Mouse (Mus musculus) thymus, adult 18-20 months (tissue): ENCODE measurements around the gene Rabac1.

Experiments
- DNase-seq, 2 experiments: peaks; one replicate each; pipeline ENCODE4 v3.0.0; 2022; ENCODE audit warnings: mixed read lengths in 2 of 2

Gene Rabac1

DNA sequence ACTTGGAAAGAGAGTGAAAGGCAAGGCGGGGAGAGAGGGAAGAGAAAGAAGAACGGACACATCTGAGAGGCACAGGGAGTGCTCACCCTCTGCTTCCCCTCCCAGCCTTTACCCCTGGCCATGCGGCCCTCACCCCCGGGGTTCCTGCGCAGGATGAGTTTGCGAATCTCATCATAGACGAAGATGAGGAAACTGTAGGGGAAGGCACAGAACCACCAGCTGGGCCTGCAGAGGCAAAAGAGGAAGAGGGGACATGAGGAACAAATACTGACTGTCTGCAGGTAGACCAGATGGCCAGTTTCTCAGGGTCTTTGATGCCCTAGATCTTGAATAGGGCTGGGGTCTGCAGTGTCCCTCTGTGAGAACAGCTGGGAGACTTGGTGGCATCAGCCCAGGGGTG lies 6.2 kb upstream of the Rabac1 start:
- no peak for DNase-seq

DNA sequence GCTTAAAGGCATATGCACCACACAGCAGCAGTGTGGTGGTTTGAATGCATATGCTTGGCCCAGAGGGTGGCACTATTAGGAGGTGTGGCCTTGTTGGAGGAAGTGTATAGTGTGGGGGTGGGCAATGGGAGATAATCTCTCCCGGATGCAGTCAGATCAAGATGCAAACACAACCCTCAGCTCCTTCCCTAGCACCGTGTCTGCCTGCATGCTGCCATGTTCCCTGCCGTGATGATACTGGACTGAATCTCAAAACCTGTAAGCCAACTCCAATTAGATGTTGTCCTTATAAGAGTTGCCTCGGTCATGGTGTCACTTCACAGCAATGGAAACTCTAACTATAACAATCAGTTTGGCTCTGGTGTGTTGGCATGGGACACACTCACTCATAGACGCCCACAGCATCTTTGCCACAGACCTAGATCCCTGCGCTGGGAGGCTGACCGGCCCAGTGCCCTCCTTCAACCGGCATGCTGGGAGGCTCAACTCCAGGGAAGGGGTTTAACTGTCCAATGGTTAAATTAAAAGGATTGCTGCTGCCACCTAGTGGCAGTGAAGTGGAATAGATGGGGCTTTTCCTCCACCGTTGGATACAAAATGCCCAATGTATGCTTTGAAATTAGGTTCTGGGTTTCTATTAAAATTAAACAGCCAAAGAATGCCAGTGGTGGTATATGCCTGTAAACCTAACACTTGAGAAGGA lies 2.5 kb upstream of the Rabac1 start:
- no peak for DNase-seq

DNA sequence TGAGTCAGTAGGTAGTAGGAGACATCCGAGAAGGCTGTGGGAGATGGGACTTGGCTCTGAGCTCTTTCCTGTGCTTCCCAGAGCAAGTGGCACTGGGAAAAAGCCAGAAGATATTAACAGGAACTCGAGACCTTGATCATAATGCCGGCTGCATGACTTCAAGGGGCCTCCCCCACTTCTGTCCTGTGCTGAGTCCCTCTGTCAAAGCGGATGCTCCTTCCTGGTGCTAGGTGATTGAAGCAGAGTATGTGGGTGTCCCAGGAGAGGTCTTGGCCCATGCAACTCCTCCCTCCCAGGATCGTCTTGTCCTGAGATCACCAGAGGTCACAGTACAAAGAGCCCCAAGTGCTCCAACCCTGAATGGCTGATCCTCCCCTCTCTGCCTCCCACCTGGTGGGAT lies 1.3 kb upstream of the Rabac1 start:
- no peak for DNase-seq

DNA sequence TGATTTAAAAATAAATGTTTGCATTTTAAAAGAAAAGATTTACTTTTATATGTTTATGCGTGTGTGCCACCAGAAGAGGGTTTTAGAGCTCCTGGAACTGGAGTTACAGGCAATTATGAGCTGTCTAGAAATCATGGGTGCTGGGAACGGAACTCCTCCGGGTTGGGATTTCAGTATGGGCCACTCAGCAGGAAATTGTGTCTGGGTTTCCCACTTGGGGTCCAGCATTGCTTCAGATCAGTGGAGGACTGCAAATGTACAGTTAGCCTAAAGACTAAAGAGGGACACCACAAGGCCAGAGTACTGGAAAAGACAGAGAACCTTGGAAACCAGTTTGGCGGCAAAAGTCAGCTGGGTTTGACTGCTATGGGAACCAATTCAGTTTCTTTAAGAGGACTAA lies 654 bp upstream of the Rabac1 start:
- no peak for DNase-seq

DNA sequence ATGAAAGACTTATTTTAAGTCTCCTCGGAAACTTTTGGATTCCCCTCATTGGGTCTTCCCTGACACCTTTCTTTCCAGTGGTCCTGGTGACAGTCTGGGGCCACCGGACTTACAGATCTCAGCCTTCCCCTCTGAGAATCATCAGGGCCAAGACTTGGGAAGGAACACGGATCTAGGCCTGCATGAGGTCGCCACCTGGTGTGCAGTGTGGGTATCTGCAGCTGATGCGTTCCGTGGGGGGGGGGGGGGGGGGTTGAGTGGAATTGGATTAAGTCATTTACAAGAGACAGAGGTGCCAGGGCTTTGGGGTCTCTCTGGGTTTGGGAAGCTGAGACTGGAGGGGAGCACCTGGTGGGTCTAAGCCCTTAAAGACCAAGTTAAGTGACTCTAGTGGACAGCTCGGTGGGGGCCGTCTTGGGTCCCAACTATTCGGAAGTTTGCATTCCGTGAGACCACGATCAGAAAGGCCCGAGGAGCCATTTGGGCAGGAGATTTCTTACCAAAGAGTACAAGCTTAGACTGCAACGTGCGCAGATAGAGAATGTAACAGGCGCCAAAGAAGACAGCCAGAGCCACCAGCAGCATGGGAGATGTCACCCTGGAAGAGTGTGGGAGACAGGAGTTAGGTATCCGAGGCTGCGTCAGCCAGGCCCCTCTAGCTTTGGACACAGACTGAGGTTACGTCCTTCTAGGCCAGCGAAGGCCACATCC lies 1.1 kb downstream of the Rabac1 start:
- DNase-seq = no peak

DNA sequence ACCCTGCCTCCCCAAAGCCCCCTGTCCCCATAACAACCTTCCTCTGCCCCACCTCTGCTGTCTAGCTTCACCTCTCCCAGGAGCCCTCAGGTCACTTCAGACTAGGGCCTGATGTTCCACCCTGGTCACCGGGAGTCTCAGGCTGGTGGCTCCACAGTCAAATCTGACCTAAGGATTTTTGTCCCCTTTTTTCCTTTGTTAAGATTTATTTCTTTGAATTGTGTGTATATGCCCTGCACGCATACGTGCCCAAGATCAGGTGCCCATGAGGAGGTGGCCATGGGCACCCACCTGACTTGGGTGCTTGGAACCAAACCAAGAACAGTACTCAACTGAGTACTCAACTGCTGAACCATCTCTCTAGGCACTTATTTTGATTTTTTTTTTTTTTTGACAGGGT lies 2.2 kb downstream of the Rabac1 start:
- DNase-seq = no peak

DNA sequence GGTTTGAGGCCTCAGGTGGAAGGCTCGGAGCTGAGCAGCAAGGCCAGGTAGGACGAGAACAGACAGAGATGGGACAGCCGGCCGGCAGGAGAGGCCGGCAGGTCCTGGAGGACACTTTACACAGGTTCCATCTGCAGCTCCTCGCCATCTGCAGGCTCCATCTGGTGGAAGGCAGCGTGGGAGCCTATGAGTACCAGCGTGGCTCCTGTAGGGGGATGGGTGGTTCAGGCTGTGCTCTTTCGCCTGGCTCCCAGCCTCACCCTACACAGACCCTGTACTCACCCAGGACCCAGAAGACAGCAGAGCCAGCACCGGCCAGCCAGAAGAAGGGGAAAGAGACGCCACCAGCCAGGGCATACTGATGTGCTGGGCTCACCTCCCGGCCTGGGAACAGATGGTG lies 2.7 kb downstream of the Rabac1 start:
- no peak for DNase-seq

DNA sequence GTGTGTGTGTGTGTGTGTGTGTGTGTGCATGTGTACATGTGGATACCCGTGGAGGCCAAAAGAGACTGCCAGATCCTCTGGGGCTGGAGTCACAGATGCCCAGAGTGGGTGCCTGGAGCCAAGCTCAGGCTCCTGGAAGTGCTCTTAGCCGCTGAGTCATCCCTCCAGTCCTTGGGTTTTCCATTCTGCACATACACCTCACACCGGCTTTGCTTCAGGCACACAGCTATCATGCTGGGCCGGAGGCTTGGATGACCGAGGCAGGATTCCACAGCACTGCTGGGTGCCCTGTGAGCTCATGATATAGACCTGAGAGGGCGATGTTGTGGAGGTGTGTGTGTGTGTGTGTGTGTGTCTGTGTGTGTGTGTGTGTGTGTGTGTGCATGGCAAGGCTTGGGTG lies 4.1 kb downstream of the Rabac1 start:
- no peak for DNase-seq

DNA sequence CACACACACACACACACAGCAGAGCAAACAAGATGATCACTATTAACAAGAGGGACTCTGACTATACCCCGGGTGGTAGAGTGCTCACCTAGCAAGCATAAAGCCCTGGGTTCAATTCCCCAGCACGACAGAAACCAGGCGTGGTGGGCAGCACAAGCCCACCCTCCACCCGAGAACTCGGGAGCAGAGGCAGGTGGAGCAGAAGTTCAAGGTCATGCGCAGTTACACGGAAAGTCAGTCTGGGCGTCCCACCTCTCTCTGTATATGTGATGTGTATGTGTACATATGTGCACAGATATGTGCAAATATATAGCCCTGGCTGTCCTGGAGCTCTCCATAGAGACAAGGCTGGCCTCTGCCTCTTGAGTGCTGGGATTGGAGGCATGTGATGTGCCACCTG lies 4.6 kb downstream of the Rabac1 start:
- DNase-seq = no peak

DNA sequence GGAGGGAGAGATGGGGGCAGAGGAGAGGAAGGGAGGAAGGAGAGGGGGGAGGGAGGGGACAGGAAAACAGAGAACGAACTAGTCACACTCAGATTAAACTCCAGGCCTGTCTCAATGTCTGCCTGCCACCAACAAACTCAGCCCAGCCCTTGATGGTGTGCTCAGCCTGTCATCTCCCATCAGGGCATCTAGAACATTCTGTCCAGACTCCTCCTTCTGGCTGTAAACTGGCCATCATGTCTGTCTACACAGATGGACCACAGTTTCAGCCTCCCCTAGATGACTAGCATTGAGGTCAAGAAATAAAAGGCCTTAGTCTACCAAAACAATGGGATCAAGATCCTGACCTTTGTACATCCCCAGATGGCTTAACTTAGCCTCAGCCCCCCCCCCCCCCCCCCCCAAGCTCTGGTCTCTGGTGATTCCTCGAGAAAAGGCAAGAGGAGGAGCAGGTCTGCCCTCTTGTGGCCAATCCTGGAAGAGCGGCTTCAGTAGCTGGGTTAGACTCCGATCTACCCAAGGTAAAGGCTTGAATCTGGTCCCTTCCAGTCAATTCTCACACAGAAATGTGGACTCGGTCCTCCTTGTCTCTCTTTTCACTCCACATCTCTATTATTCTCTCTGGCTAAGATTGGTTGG lies 7.5 kb downstream of the Rabac1 start:
- peak; percentile 53 to 56 for DNase-seq

DNA sequence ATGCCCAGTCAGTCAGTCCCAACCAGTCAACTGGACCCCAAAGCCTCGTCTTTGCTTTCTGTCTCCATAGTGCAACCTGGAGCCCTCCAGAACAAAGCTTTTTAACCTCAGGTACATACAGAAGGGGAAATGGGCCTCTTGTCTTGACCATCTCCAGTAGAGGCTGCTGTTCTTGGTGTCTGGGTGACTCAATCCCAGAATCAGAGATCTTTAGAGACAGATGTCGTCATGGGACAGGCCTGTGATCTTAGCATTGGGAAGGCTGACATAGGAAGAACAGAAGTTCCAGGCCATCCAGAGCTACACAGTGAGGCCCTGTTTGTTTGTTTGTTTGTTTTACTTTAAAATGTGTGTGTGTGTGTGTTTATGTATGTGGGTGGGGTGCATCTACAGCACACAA lies 8.3 kb downstream of the Rabac1 start:
- DNase-seq = no peak

DNA sequence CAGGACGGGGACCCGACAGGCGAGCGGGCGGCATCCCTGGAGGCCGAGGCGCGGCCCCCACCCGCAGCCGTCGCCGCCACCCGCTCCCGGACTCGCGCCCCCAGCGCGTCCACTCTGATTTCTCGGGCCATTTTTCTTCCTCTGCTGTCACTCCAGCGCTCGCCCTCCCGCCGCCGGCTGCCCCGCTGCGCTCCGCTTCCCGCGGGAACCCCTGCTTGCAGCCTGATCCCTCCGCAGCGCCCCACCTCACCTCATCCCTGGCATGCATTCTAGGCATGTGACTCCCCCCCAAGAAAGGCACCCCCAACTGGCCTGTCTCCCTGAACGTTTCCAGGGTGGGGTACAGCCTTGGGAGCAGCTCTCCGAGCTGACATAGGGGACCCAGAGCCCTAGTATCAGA lies 17.3 kb downstream of the Rabac1 start:
- no peak for DNase-seq

DNA sequence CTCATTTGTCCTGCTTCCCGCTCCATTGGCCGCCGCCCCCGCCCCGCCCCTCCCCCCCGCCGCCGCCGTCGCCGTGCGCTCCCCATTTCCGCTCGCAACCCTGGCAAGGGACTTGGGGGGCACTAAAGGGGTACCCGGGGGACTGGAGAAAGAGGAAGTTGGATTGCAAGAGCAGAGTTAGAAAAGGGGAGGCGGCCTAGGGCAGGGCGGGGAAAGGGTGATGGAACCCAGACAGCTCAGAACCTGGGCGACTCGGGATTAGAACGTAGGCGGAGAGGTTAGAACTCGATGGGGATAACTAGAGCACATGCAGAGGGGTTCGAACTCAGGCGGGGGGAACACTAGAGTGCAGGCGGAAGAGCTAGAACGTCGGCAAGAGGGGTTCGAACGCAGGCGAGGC lies 18.1 kb downstream of the Rabac1 start:
- DNase-seq = peak; percentile 34 to 55

DNA sequence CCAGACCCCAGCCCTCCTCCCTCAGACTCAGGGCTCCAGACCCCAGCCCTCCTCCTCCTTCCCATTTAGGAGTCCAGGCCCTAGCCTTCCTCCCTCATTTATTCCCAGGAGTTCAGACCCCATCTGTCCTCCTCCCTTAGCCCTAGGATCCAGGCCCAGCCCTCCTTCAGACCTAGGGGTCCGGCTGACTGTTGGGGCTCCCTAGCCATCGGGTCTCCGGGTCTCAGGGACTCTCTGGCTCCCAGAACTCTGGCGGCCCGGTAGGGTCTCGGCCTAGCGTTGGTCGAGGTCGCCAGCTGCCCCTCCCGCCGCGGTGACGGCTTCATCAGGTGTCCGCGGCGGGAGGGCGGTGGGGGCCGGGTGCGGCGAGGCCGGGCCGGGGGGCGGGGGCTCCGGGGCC lies 18.6 kb downstream of the Rabac1 start:
- no peak for DNase-seq

DNA sequence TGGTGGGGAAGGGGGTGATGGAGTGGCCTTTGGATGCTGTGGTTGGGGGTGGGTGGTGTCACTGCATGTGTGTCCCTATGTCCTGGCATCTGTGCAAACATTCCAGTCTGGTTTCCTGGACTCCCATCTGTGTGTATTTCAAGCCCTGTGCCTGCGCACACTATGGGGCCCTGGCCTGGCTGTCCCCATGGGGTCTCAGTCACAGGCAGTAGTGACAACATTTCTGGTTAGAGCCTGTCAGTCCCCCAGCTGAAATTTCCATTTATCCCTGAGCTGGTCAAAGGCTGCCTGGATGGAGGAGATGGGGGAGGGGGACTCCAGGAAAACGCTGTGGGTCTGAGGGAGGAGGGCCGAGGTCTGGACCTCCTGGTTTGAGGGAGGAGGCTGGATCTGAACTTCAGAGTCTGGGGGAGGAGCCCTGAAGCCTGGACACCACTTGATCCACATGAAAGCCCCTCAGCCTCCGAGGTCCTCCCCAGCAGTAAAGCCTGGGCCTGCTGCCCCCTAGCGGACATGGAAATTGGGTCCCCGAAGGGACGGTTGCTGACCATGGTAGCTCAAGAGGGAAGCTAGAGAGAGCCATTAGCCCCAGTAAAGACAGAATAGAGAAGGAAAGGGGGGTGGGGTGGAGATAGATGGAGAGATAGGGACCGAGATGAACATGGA lies 22.5 kb downstream of the Rabac1 start:
- peak; percentile 43 to 53 for DNase-seq

DNA sequence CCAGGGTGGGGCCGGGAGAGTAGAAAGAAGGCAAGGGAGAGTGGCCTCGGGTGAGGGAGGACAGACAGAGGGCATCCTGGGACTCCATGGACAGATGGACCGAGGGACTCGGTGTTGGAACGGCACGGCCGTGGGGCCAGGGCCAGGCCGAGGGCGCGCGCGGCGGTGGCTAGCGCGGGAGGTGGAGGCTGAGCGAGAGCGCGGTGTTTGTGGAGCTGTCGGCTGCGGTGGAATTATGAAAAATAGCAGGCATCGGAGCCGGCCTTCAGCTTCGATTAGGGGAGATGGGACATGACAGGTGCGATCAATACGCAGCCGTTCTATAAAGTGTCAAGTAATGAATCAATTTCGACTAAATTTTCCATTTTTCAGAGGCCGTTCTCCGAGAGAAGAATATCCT lies 23.8 kb downstream of the Rabac1 start:
- no peak for DNase-seq

DNA sequence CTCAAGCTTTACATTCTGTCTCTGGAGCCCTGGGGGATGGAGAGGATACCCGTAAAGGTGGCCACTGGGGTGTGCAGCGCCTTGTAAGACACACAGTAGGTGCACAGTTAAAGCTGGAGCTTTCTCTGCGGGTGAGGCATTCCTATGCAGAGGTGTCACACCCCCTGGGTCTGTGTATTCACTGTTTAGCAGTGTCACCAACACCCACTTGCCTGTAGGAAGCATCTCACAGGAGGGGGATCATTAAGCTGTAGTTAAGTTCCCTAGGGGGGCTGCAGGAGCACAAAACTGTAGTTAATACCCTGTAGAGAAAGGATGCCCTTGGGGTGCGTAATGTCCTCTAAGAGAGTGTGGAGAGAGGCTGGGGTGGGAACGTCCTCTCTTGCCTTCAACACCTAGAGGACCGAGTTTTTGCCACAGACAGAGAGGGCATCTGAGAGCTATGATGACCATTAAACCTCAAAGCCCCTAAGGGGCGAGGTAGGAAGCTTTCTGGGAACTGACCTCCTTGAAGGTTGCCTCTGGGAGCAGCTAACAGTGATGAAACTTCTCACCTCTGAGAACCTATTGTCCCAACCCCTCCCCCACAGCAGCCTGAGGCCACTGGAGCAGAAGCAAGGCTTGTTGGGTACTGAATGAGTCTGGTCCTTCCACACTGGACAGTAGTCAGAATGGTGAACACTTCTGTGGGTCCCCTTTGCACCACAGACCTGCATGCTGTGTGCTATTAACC lies 25.1 kb downstream of the Rabac1 start:
- DNase-seq = no peak

DNA sequence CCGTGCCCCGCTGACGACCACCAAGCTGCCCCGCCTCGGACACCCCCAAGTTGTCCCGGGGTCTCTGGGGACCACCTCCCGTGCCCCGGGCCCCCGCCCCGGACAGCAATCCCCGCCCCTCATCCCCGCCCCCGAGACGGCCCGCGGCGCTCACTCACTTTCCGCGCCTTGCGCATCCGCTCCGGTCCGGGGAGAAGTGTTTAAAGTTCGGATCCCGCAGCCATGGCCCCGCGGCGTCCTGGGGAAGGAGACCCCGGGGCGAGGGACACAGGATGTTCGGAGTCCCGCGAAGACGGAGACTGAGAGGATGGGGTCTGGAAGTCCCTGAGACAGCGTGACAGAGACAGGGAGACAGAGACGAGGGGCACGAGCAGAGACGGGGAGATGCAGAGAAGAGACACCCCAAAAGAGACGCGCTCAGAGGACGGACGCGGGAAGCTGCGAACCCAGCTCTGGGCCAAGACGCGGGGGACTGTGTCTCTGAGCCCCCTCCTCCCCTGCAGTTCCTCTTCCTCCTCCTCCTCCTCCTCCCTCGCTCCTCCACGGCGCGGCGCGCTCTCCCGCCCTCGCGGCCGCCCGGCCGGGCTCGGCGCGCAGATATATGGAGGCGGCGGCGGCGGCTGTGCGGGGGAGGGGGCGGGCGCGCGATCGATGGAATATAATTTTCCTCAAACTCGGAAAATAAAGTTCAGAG lies 28.1 kb downstream of the Rabac1 start, which contains the start of gene Gm4881:
Gm4881 (minus strand) TSS at position 238 of the 694 bp plus-strand sequence.
- no peak for DNase-seq

DNA sequence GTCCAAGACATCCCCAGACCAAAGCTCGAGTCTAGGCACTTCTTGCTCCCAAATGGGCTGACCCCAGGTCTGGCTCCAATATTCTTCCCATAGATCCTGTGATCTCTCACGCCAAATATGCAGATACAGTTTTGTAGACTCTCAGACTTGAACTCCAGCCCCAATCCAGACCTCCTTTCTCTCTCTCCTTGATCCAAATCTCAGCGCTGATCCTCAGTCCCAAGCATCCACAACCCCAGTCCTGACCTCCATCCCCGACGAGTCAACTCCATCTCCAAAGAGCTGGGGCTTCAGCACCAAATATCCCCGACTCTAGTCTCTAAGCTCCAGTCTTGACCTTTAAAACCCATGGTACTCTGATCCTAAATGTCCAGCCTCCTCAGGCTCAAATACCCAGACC lies 28.9 kb downstream of the Rabac1 start:
- no peak for DNase-seq

DNA sequence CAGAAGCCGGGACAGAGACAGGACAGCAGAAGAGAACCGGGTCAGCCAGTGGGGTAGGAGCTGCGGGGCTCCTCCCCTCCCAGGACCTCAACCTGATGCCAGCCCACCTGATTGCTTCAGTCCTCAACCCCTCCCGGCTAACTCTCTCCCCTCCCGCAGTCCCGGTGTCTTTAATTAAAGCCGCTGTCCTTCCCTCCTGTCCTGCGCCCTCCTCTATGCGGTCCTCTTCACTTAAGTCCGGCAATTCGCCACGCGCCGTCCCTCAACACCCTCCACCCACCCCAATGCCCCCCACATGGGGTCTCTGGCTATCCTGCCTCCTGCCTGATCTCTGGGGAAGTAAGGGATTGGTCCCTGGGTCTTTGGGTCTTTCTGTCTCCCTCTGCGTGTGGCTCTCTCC lies 40.9 kb downstream of the Rabac1 start:
- no peak for DNase-seq

DNA sequence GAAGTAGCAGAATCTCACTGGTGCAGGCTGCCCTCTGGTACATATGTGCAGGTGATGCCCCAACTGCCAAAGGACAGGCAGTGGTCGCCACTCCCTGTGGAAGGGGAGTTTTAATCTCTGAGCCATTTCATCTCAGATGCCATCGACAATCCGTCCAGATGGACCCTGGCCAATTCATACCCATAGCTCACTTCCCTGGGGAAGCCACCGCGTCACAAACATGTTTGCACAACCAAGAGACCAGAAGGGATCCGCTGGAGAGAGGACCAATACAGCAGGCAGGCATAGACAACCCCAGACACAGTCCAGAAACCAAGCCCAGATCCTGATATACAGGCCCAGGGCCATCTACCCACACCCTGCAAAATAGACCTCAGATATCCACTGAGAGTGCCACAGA lies 42.1 kb downstream of the Rabac1 start:
- no peak for DNase-seq
